Mouse (Mus musculus) spleen, postnatal 10 days (tissue): ENCODE data around the gene Babam2.
"Not testable (repeated sequence)": the region's sequence is repeated elsewhere in the genome, so short reads cannot be mapped to it uniquely, and the experiment has no call there.

Experiments used
- DNase-seq, 2 experiments: peaks; one replicate each; pipeline ENCODE4 v3.0.0; 2021 to 2022; ENCODE audit warnings: low spot score in 2 of 2

Babam2 gene

GRCm38 (mm10) chr5:31935936-31936335, 238.5 kb downstream of the Babam2 start:
- no peak for DNase-seq

- DNase-seq = no peak
Measured at GRCm38 (mm10) chr5:31936523-31936922, 239.0 kb downstream of the Babam2 start.

- DNase-seq = no peak
Measured at GRCm38 (mm10) chr5:31940876-31941275, 243.4 kb downstream of the Babam2 start.

- no peak for DNase-seq
Measured at GRCm38 (mm10) chr5:31947185-31947584, 249.7 kb downstream of the Babam2 start.

GRCm38 (mm10) chr5:31949389-31949788, 251.9 kb downstream of the Babam2 start:
- no peak for DNase-seq

- no peak for DNase-seq
Measured at GRCm38 (mm10) chr5:31950532-31950931, 253.0 kb downstream of the Babam2 start.

- no peak for DNase-seq
Measured at GRCm38 (mm10) chr5:31955184-31955583, 257.7 kb downstream of the Babam2 start.

- no peak for DNase-seq
Measured at GRCm38 (mm10) chr5:31956336-31956735, 258.9 kb downstream of the Babam2 start.

GRCm38 (mm10) chr5:31959886-31960285, 262.4 kb downstream of the Babam2 start:
- no peak for DNase-seq

GRCm38 (mm10) chr5:31961423-31961822, 263.9 kb downstream of the Babam2 start:
- DNase-seq = no peak

- DNase-seq = no peak
Measured at GRCm38 (mm10) chr5:31962346-31962745, 264.9 kb downstream of the Babam2 start.

- DNase-seq = no peak
Measured at GRCm38 (mm10) chr5:31963352-31963751, 265.9 kb downstream of the Babam2 start.

GRCm38 (mm10) chr5:31963851-31964250, 266.4 kb downstream of the Babam2 start:
- no peak for DNase-seq

GRCm38 (mm10) chr5:31966741-31967140, 269.3 kb downstream of the Babam2 start:
- DNase-seq = no peak

- DNase-seq = no peak
Measured at GRCm38 (mm10) chr5:31967526-31967925, 270.0 kb downstream of the Babam2 start.

- DNase-seq = no peak
Measured at GRCm38 (mm10) chr5:31968046-31968506, 270.6 kb downstream of the Babam2 start.

- not testable (repeated sequence) for DNase-seq
Measured at GRCm38 (mm10) chr5:31972416-31972815, 274.9 kb downstream of the Babam2 start.

- DNase-seq = no peak
Measured at GRCm38 (mm10) chr5:31974614-31975168, 277.2 kb downstream of the Babam2 start.

GRCm38 (mm10) chr5:31982061-31982460, 284.6 kb downstream of the Babam2 start:
- no peak for DNase-seq

GRCm38 (mm10) chr5:31983161-31983560, 285.7 kb downstream of the Babam2 start:
- DNase-seq = no peak

- DNase-seq = no peak
Measured at GRCm38 (mm10) chr5:31983817-31984368, 286.4 kb downstream of the Babam2 start.

GRCm38 (mm10) chr5:31984369-31984961, 287.0 kb downstream of the Babam2 start:
- no peak for DNase-seq

GRCm38 (mm10) chr5:31985021-31985420, 287.5 kb downstream of the Babam2 start:
- DNase-seq = no peak
